Mouse (Mus musculus) liver, postnatal 0 days (tissue): Measurements from ENCODE around the gene Znhit6.

Experiments used
- CTCF ChIP-seq: sonication (generic); IDR thresholded peaks from 2 replicates; pipeline ENCODE4 v1.5.1; 2016; ENCODE audit warnings: antibody characterized with exemption, low read depth
- EP300 ChIP-seq: IDR thresholded peaks from 2 replicates; pipeline ENCODE4 v1.6.1; 2016; ENCODE audit warnings: antibody characterized with exemption, low read depth, mild to moderate bottlenecking

DNA sequence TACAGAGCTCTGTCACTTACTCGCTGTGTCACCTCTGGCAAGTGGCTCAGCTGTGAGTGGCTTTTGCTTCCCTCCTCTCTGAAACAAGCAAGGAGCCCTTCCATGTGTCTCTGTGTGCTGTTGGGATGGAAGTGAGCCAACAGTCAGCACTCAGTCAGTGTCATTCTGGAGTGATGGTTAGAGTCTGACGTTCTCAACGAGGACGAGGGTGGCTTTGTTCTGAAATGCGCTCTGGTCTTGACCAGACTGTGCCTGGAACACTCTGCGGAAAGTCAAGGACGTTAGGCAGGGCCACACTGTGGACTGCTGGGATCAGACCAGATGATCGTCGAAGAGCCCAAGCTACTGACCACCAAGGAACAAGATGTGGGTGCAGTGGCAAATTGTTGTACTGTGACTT is 49.5 kb downstream of the Znhit6 start:
- TF ChIP-seq CTCF, result no peak
- TF ChIP-seq EP300, result no peak
